Mouse (Mus musculus) hindbrain, embryonic 10.5 days (tissue): ENCODE measurements around the gene Rab28. TPM values are rescaled to one million over a fixed set of nuclear protein-coding genes. Genes with fewer than 3 reads are reported as not detected.

Experiments
- DNase-seq: peaks from one replicate; pipeline ENCODE4 v3.0.0-alpha.2; 2017; ENCODE audit warnings: low spot score
- H3K27ac ChIP-seq: fragments of 300-500 bp; sonication (generic); 2 replicates; pipeline ENCODE4 v1.5.1; 2016; ENCODE audit warnings: mild to moderate bottlenecking, moderate library complexity
- H3K27me3 ChIP-seq: fragments of 300-500 bp; sonication (generic); 2 replicates; pipeline ENCODE4 v1.6.1; 2016; ENCODE audit warnings: mild to moderate bottlenecking; ENCODE audit not compliant: poor library complexity, insufficient read depth, severe bottlenecking
- H3K36me3 ChIP-seq: fragments of 300-500 bp; sonication (generic); 2 replicates; pipeline ENCODE4 v1.6.1; 2016; ENCODE audit warnings: mild to moderate bottlenecking, moderate library complexity
- H3K4me1 ChIP-seq: fragments of 300-500 bp; sonication (generic); replicated peaks from 2 replicates; pipeline ENCODE4 v1.6.1; 2016; ENCODE audit warnings: mild to moderate bottlenecking
- H3K4me3 ChIP-seq: fragments of 300-500 bp; sonication (generic); 2 replicates; pipeline ENCODE4 v1.5.1; 2016; ENCODE audit warnings: mild to moderate bottlenecking, moderate library complexity
- H3K9me3 ChIP-seq: fragments of 300-500 bp; sonication (generic); 2 replicates; pipeline ENCODE4 v1.6.1; 2016; ENCODE audit warnings: mild to moderate bottlenecking, moderate library complexity
- WGBS: fragments of 180-500 bp; shearing (Covaris S2); methylation state at CpG from one replicate; pipeline ENCODE4 v1.1.7; 2016; 5-methylcytosine and 5-hydroxymethylcytosine counted together
- polyA plus RNA-seq: library from polyadenylated mRNA; unstranded; fragments of >200 nt; fragmentation: Nextera tagmentation; extraction: Ambion mirVana; gene quantifications from 2 replicates; pipeline ENCODE4 v1.2.1, GENCODE M21; 2016

Gene Rab28
- 71.8 and 74.8 TPM in 2 replicates for polyA plus RNA-seq

DNA sequence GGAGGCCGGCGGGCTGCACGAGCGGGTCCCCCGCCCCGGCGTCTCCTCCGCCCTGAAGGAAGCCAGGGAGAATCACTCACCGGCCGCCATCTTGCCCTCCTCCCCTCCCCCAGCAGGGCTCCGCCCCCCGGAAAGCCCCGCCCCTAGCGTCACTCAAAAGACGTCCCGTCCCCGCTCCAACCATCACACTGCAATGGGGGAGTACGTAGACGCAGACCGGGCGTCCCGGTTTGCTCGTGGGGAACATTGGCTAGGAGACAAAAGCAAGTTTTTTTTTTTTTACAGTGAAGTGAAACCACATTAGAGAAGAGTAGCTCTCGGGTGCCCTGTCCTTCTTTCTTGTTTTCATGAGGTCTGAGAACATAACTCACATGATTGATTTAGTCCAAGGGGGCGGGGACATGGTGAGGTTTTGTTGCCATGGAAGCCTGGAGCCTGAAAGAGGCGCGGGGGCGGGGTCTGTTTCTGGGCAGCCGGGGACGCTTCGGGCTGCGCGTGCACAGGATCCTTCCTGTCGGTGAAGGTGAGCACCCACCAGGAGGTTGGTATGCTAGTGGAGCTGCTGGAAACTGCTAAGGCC, at the start of gene Rab28:
Gene Rab28 (minus strand): TSS at position 107 of the 580 bp plus-strand sequence.
- WGBS, result under 1% methylated on average over 34 of the region's 34 CpGs
- Histone ChIP-seq H3K4me3 (peak within 1 kb of the TSS; percentile 95), H3K27me3 (no peaks in the 10 kb centered on the region), H3K27ac (peak within 1 kb of the TSS; percentile 97), H3K4me1 (peaks cover 12% of the 10 kb centered on the region), H3K9me3 (no peaks in the 10 kb centered on the region), H3K36me3 (no peaks in the 10 kb centered on the region)
- DNase-seq, result peak; percentile 95

DNA sequence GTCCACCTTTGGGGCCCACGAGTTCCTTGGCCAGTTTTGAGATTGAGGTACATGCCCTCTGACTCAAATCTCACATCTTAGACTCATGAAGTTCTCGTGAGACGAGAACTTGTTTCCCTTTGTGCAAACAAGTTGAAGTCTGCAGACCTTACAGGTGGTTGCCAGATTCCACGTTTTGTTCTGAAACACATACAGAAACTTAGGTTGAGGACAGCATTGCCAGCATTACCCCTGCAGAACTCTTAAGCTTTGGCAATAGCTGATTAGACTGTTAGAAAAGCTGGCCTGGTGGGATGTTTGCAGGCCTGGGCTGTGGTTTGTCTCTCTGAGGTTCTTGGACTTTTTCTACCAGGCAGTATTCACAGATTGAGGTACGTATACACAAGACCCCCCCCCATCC, 49.4 kb upstream of the Rab28 start:
- H3K4me3 ChIP-seq, result no peak overlapping the region
- peaks cover 100% of the 10 kb centered on the region for H3K27me3 ChIP-seq
- H3K36me3 ChIP-seq, result no peaks in the 10 kb centered on the region
- no peak for DNase-seq
- H3K4me1 ChIP-seq, result peaks cover 12% of the 10 kb centered on the region
- 6% methylated on average over 5 of the region's 5 CpGs for WGBS
- no peak overlapping the region for H3K27ac ChIP-seq
- no peaks in the 10 kb centered on the region for H3K9me3 ChIP-seq

DNA sequence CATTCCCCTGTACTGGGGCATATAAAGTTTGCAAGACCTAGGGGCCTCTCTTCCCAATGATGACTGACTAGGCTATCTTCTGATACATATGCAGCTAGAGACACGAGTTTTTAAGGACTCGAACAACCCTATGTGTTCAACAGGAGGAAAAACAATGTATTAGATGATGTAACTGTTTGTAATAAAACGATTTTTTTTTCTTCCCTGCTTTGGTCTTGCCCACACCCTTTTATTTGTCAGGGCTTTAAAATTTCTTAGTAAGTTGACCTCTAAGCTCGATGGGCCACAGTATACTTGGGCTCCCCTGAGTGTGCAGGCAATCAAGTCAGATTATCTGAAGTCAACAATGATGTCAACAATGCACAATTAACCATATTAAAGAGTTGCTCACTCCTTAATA, 48.4 kb upstream of the Rab28 start:
- DNase-seq, result no peak
- peaks cover 5% of the 10 kb centered on the region for H3K4me1 ChIP-seq
- 2% methylated on average over 4 of the region's 4 CpGs for WGBS
- peaks cover 100% of the 10 kb centered on the region for H3K27me3 ChIP-seq
- no peaks in the 10 kb centered on the region for H3K36me3 ChIP-seq
- H3K9me3 ChIP-seq, result no peaks in the 10 kb centered on the region
- no peak overlapping the region for H3K27ac ChIP-seq
- H3K4me3 ChIP-seq, result no peak overlapping the region

- Histone ChIP-seq H3K36me3 (no peaks in the 10 kb centered on the region), H3K4me3 (no peak overlapping the region), H3K27ac (no peak overlapping the region), H3K4me1 (0 out of 2 replicates have a peak, but pooled peaks cover 3% of the 10 kb centered on the region), H3K27me3 (peaks cover 100% of the 10 kb centered on the region), H3K9me3 (no peaks in the 10 kb centered on the region)
- under 1% methylated on average over 23 of the region's 23 CpGs for WGBS
- DNase-seq, result peak; percentile 52
Measured at GRCm38 (mm10) chr5:41755373-41755960, 47.5 kb upstream of the Rab28 start.

DNA sequence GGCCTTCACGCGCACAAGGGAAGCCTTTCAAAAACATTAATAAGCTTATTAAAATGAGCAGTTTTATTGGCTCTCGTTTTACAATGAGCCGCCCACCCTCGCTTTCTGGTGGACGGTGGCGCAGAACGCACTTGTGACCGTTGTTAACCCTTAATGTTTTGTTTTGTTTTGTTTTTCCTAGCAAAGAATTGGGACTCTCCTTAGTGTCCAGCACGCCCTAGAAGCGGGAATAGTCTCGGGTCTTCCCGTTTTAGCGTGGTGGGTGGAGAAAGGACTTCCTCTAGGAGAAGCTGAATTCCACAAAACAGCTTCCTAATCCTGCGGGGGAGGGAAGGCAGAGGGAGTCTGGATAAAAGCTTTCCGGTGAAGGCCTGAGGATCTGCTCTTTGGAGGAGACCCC, 46.9 kb upstream of the Rab28 start:
- H3K4me1 ChIP-seq, result 0 out of 2 replicates have a peak, but pooled peaks cover 3% of the 10 kb centered on the region
- H3K36me3 ChIP-seq, result no peaks in the 10 kb centered on the region
- WGBS, result under 1% methylated on average over 16 of the region's 16 CpGs
- H3K9me3 ChIP-seq, result no peaks in the 10 kb centered on the region
- H3K27ac ChIP-seq, result no peak overlapping the region
- H3K27me3 ChIP-seq, result peaks cover 100% of the 10 kb centered on the region
- DNase-seq, result no peak
- no peak overlapping the region for H3K4me3 ChIP-seq

GRCm38 (mm10) chr5:41754226-41754775, 46.3 kb upstream of the Rab28 start:
- Histone ChIP-seq H3K9me3 (no peaks in the 10 kb centered on the region), H3K4me1 (0 out of 2 replicates have a peak, but pooled peaks cover 3% of the 10 kb centered on the region), H3K27me3 (peaks cover 100% of the 10 kb centered on the region), H3K27ac (no peak overlapping the region), H3K36me3 (no peaks in the 10 kb centered on the region), H3K4me3 (no peak overlapping the region)
- WGBS, result under 1% methylated on average over 17 of the region's 17 CpGs
- no peak for DNase-seq

DNA sequence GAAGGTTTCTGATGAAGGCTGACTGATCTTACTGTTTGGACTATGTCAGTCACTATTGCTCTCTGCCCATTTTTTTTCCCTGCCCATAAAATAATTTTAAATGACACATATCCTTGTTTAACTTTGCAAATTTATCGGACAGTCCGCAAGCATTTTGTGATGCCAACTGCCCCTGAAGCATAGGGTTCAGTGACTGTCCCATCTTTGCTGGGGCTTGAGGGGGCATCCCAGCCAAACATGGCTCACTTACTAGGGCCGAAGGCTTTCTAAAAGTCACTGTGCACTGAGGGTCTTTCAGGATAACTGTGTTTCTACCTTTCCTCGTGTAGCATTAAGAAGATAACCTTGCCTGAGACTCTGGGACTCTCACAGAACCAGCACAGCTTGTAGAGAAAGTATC, 44.8 kb upstream of the Rab28 start:
- no peak overlapping the region for H3K4me3 ChIP-seq
- DNase-seq, result no peak
- 29% methylated on average over 4 of the region's 4 CpGs for WGBS
- H3K36me3 ChIP-seq, result no peaks in the 10 kb centered on the region
- H3K27ac ChIP-seq, result no peak overlapping the region
- peaks cover 100% of the 10 kb centered on the region for H3K27me3 ChIP-seq
- 0 out of 2 replicates have a peak, but pooled peaks cover 3% of the 10 kb centered on the region for H3K4me1 ChIP-seq
- no peaks in the 10 kb centered on the region for H3K9me3 ChIP-seq

GRCm38 (mm10) chr5:41744898-41745780, 37.2 kb upstream of the Rab28 start:
- peaks cover 10% of the 10 kb centered on the region for H3K4me1 ChIP-seq
- WGBS, result under 1% methylated on average over 13 of the region's 15 CpGs
- no peak for DNase-seq
- no peak overlapping the region for H3K4me3 ChIP-seq
- H3K27ac ChIP-seq, result no peak overlapping the region
- no peaks in the 10 kb centered on the region for H3K36me3 ChIP-seq
- H3K27me3 ChIP-seq, result peaks cover 89% of the 10 kb centered on the region
- H3K9me3 ChIP-seq, result no peaks in the 10 kb centered on the region

- 7% methylated on average over 7 of the region's 7 CpGs for WGBS
- Histone ChIP-seq H3K4me3 (no peak overlapping the region), H3K4me1 (peaks cover 10% of the 10 kb centered on the region), H3K9me3 (no peaks in the 10 kb centered on the region), H3K27ac (no peak overlapping the region), H3K27me3 (peaks cover 80% of the 10 kb centered on the region), H3K36me3 (no peaks in the 10 kb centered on the region)
- DNase-seq, result no peak
Measured at GRCm38 (mm10) chr5:41744234-41744633, 36.3 kb upstream of the Rab28 start.

GRCm38 (mm10) chr5:41738817-41739216, 30.9 kb upstream of the Rab28 start:
- Histone ChIP-seq H3K27ac (no peak overlapping the region), H3K9me3 (no peaks in the 10 kb centered on the region), H3K27me3 (peaks cover 25% of the 10 kb centered on the region), H3K4me1 (no peaks in the 10 kb centered on the region), H3K4me3 (no peak overlapping the region), H3K36me3 (no peaks in the 10 kb centered on the region)
- 68% methylated on average over 6 of the region's 6 CpGs for WGBS
- DNase-seq, result no peak

DNA sequence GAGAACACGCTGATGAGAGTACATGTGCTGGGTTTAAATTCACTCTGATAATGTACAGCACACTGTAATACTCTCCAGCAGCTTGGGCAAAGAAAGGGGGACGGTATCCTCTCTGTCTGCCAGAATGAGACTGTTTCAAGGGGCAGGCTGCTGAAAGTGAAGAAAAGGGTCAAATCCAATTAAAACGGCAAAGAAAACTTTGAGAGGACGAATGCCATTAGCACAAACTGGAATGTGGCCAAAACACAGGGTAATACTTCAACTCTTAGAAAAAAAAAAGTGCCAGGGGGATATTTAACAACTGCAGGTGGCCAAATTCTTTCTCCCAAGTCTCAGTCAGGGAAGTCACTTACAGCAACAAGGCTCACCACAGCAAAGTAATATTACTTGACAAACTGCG, 29.1 kb upstream of the Rab28 start:
- DNase-seq, result no peak
- H3K27me3 ChIP-seq, result peaks cover 8% of the 10 kb centered on the region; the same call in 1 of the 2 replicates
- H3K27ac ChIP-seq, result no peak overlapping the region
- H3K36me3 ChIP-seq, result no peaks in the 10 kb centered on the region
- no peak overlapping the region for H3K4me3 ChIP-seq
- H3K9me3 ChIP-seq, result no peaks in the 10 kb centered on the region
- no peaks in the 10 kb centered on the region for H3K4me1 ChIP-seq
- 69% methylated on average over 5 of the region's 5 CpGs for WGBS

GRCm38 (mm10) chr5:41727017-41727416, 19.1 kb upstream of the Rab28 start:
- H3K36me3 ChIP-seq, result no peaks in the 10 kb centered on the region
- no peak for DNase-seq
- no peaks in the 10 kb centered on the region for H3K27me3 ChIP-seq
- 91% methylated on average over 1 of the region's 1 CpGs for WGBS
- no peaks in the 10 kb centered on the region for H3K4me1 ChIP-seq
- H3K9me3 ChIP-seq, result no peaks in the 10 kb centered on the region
- H3K4me3 ChIP-seq, result no peak overlapping the region
- H3K27ac ChIP-seq, result no peak overlapping the region
